Comparison of ENCODE assay signal across 18 mouse cellular contexts in genomic region chr12:114996817-114997216, GRCm38 (mm10).
A peak's percentile ranks its signal among the peaks of the same experiment; 100 is the strongest.
DNase-seq lines count a peak whose midpoint lies in the region; ATAC-seq and TF ChIP-seq lines count a peak whose summit lies in the region.
"Had no signal": no experiment of that assay in that cellular context is flagged by ENCODE, and none has a peak within 500 bp of the region (broad histone marks: within the 10 kb centered on the region; RNA-seq: fewer than 3 reads in every experiment).

No protein-coding gene starts in this region.

- TF ChIP-seq EP300 in stomach, postnatal 0 days (optimal IDR thresholded peaks at IDR 0.05), result no peak

- no peak overlapping the region for H3K27ac ChIP-seq in stomach, postnatal 0 days (replicated peaks)
- H3K27ac ChIP-seq: embryonic facial prominence, embryonic 13.5 days; hindbrain, embryonic 14.5 days; limb, embryonic 12.5 days; liver, embryonic 14.5 days had no signal

- intact Hi-C loops in heart, postnatal 36 days (cut with DNase I), result no loop called here

- H3K4me1 ChIP-seq in stomach, postnatal 0 days (replicated peaks; ENCODE audit: control insufficient read depth, insufficient read depth), result no peaks in the 10 kb centered on the region
- H3K4me1 ChIP-seq: embryonic facial prominence, embryonic 13.5 days; limb, embryonic 12.5 days had no signal

- no peak overlapping the region for H3K4me3 ChIP-seq in stomach, postnatal 0 days (ENCODE audit: low read depth, low read length)
- H3K4me3 ChIP-seq: embryonic facial prominence, embryonic 13.5 days; limb, embryonic 12.5 days had no signal

- H3K36me3 ChIP-seq in stomach, postnatal 0 days (ENCODE audit: control insufficient read depth, insufficient read depth, low read length), result no peaks in the 10 kb centered on the region
- H3K36me3 ChIP-seq: embryonic facial prominence, embryonic 13.5 days; limb, embryonic 12.5 days had no signal

- H3K27me3 ChIP-seq in stomach, postnatal 0 days (ENCODE audit: control insufficient read depth, insufficient read depth, low read length), result no peaks in the 10 kb centered on the region
- H3K27me3 ChIP-seq: embryonic facial prominence, embryonic 13.5 days; limb, embryonic 12.5 days had no signal

- ATAC-seq in activated CD4-positive, CD25-positive, alpha-beta regulatory T cell, adult 4 months, result peak; percentile 66
- ATAC-seq in neutrophil, adult 5-6 weeks (ENCODE audit: extremely low read depth, insufficient number of reproducible peaks, low FRiP score, poor library complexity, severe bottlenecking), result peak; percentile 60
- ATAC-seq in stomach, postnatal 0 days (ENCODE audit: low FRiP score, low TSS enrichment), result no peak

- no peak for TF ChIP-seq CTCF in stomach, postnatal 0 days (IDR thresholded peaks at IDR 0.05; ENCODE audit: low read depth)

- peak; percentile 2 for DNase-seq in lung, postnatal 36 days
- DNase-seq in lung, adult 18-20 months, result no peak
- DNase-seq in heart, postnatal 36 days, result no peak
- DNase-seq in cerebellum, adult 11 months, result no peak
- no peak for DNase-seq in gastrocnemius, adult 18-20 months (ENCODE audit: low spot score)
- DNase-seq in stomach, postnatal 0 days (ENCODE audit: low spot score), result no peak
- DNase-seq: adrenal gland, postnatal 25 days; cerebellum, adult 9-10 months; gastrocnemius, postnatal 14 days; kidney, adult 2 months; kidney, postnatal 25 days; lung, postnatal 10 days had no signal

- H3K4me2 ChIP-seq in stomach, postnatal 0 days (replicated peaks; ENCODE audit: low read depth), result no peak overlapping the region
- H3K4me2 ChIP-seq: embryonic facial prominence, embryonic 13.5 days; hindbrain, embryonic 14.5 days; limb, embryonic 12.5 days had no signal

- no peaks in the 10 kb centered on the region for H3K9me3 ChIP-seq in stomach, postnatal 0 days (ENCODE audit: control insufficient read depth, low read length)
- H3K9me3 ChIP-seq: embryonic facial prominence, embryonic 13.5 days had no signal

- no peak overlapping the region for H3K9ac ChIP-seq in stomach, postnatal 0 days (ENCODE audit: low read length)
- H3K9ac ChIP-seq: embryonic facial prominence, embryonic 13.5 days; hindbrain, embryonic 14.5 days; limb, embryonic 12.5 days; liver, embryonic 14.5 days had no signal
